Mouse (Mus musculus): ENCODE results near the gene Pde6b. TPM values are rescaled to one million over a fixed set of nuclear protein-coding genes. Genes with fewer than 3 reads are reported as not detected.

Pde6b gene
- total and polyA plus RNA-seq, 3 experiments, result 0.49 TPM; not detected in 2

GRCm38 (mm10) chr5:108357862-108358261, 30.3 kb upstream of the Pde6b start:
- no peaks in the 10 kb centered on the region for H3K4me1 ChIP-seq (ENCODE audit: insufficient read depth, low read depth, low read length)
- TF ChIP-seq GATA1 (IDR thresholded peaks at IDR 0.05; ENCODE audit: borderline replicate concordance, low read length), result no peak
- TF ChIP-seq CTCF (IDR thresholded peaks at IDR 0.05; ENCODE audit: low read depth, low read length), result no peak
- no peak for TF ChIP-seq POLR2AphosphoS5 (IDR thresholded peaks at IDR 0.05; ENCODE audit: insufficient replicate concordance, low read depth, low read length)
- TF ChIP-seq GATA2 (IDR thresholded peaks at IDR 0.05; ENCODE audit: borderline replicate concordance, low read depth, low read length), result no peak
- no peak for TF ChIP-seq TAL1 (conservative IDR thresholded peaks at IDR 0.05; ENCODE audit: low read depth, low read length)
- DNase-seq (ENCODE audit: low spot score), result no peak
- no peaks in the 10 kb centered on the region; the same call in 1 of the 2 replicates for H3K9me3 ChIP-seq (replicated peaks)
- no peaks in the 10 kb centered on the region for H3K27me3 ChIP-seq (ENCODE audit: insufficient read depth, low read length)
- no peak overlapping the region for H3K4me3 ChIP-seq (ENCODE audit: low read depth, low read length)
- ATAC-seq (ENCODE audit: extremely low read depth, insufficient number of reproducible peaks, low FRiP score, poor library complexity, severe bottlenecking), result no peak
- H3K36me3 ChIP-seq (replicated peaks), result no peaks in the 10 kb centered on the region

GRCm38 (mm10) chr5:108359491-108359890, 28.7 kb upstream of the Pde6b start:
- ATAC-seq (ENCODE audit: extremely low read depth, insufficient number of reproducible peaks, low FRiP score, poor library complexity, severe bottlenecking) (no peak), DNase-seq (ENCODE audit: low spot score) (no peak)
- Histone ChIP-seq H3K4me3 (ENCODE audit: low read depth, low read length) (no peak overlapping the region), H3K36me3 (replicated peaks) (no peaks in the 10 kb centered on the region), H3K9me3 (replicated peaks) (no peaks in the 10 kb centered on the region; the same call in 1 of the 2 replicates), H3K4me1 (ENCODE audit: insufficient read depth, low read depth, low read length) (no peaks in the 10 kb centered on the region), H3K27me3 (ENCODE audit: insufficient read depth, low read length) (0 out of 2 replicates have a peak, but pooled peaks cover 4% of the 10 kb centered on the region)
- TF ChIP-seq GATA1 (IDR thresholded peaks at IDR 0.05; ENCODE audit: borderline replicate concordance, low read length) (no peak), TAL1 (conservative IDR thresholded peaks at IDR 0.05; ENCODE audit: low read depth, low read length) (no peak), CTCF (IDR thresholded peaks at IDR 0.05; ENCODE audit: low read depth, low read length) (no peak), POLR2AphosphoS5 (IDR thresholded peaks at IDR 0.05; ENCODE audit: insufficient replicate concordance, low read depth, low read length) (no peak), GATA2 (IDR thresholded peaks at IDR 0.05; ENCODE audit: borderline replicate concordance, low read depth, low read length) (no peak)

DNA sequence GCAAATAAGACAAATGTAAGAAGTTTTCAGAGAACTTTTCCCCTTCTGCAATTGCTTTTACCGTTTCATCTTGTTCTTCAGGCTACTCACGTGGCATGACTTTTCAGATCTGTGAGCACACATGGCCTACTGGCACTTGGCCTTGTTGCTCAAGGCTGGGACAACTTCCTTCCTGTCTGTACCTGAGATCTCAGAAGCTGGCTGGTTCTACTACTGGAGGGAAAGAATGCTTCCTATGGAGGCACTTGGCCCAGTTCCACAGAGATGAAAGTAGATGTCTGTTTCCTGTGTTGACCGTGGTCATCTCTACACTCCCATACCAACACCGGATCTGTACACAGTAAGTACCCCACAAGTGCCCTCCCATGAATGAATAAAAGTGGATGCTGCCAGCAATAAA, 28.0 kb upstream of the Pde6b start:
- Histone ChIP-seq H3K4me3 (ENCODE audit: low read depth, low read length) (no peak overlapping the region), H3K9me3 (replicated peaks) (no peaks in the 10 kb centered on the region; the same call in 1 of the 2 replicates), H3K4me1 (ENCODE audit: insufficient read depth, low read depth, low read length) (no peaks in the 10 kb centered on the region), H3K36me3 (replicated peaks) (no peaks in the 10 kb centered on the region), H3K27me3 (ENCODE audit: insufficient read depth, low read length) (peaks cover 8% of the 10 kb centered on the region; the same call in 1 of the 2 replicates)
- TF ChIP-seq TAL1 (conservative IDR thresholded peaks at IDR 0.05; ENCODE audit: low read depth, low read length), result no peak
- TF ChIP-seq GATA2 (IDR thresholded peaks at IDR 0.05; ENCODE audit: borderline replicate concordance, low read depth, low read length), result no peak
- TF ChIP-seq CTCF (IDR thresholded peaks at IDR 0.05; ENCODE audit: low read depth, low read length), result no peak
- TF ChIP-seq GATA1 (IDR thresholded peaks at IDR 0.05; ENCODE audit: borderline replicate concordance, low read length), result no peak
- TF ChIP-seq POLR2AphosphoS5 (IDR thresholded peaks at IDR 0.05; ENCODE audit: insufficient replicate concordance, low read depth, low read length), result no peak
- no peak for DNase-seq (ENCODE audit: low spot score)
- ATAC-seq (ENCODE audit: extremely low read depth, insufficient number of reproducible peaks, low FRiP score, poor library complexity, severe bottlenecking), result no peak

DNA sequence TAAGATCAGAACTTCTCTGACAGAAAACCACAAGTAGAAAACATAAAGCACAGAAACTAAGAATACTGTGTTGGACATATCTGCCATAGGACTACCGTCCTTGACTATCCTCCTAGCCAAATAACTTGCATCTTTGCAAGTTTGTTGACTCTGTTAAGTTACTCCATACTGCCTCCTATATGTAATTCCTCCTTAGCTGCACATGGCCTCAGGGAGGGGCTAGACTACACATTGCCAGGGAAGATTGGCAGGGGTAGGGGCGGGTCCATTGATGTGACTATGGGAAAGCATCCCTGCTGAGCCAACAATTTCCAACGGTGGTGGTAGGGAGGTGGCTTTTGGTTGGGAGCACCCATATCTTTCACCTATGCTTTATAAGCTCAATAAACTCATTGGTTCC, 25.9 kb upstream of the Pde6b start:
- no peak for DNase-seq (ENCODE audit: low spot score)
- Histone ChIP-seq H3K27me3 (ENCODE audit: insufficient read depth, low read length) (peaks cover 18% of the 10 kb centered on the region; the same call in 1 of the 2 replicates), H3K4me3 (ENCODE audit: low read depth, low read length) (no peak overlapping the region), H3K36me3 (replicated peaks) (no peaks in the 10 kb centered on the region), H3K4me1 (ENCODE audit: insufficient read depth, low read depth, low read length) (no peaks in the 10 kb centered on the region), H3K9me3 (replicated peaks) (peaks cover 11% of the 10 kb centered on the region)
- TF ChIP-seq GATA2 (IDR thresholded peaks at IDR 0.05; ENCODE audit: borderline replicate concordance, low read depth, low read length) (no peak), TAL1 (conservative IDR thresholded peaks at IDR 0.05; ENCODE audit: low read depth, low read length) (no peak), POLR2AphosphoS5 (IDR thresholded peaks at IDR 0.05; ENCODE audit: insufficient replicate concordance, low read depth, low read length) (no peak), GATA1 (IDR thresholded peaks at IDR 0.05; ENCODE audit: borderline replicate concordance, low read length) (no peak), CTCF (IDR thresholded peaks at IDR 0.05; ENCODE audit: low read depth, low read length) (no peak)
- ATAC-seq (ENCODE audit: extremely low read depth, insufficient number of reproducible peaks, low FRiP score, poor library complexity, severe bottlenecking), result no peak

- TF ChIP-seq POLR2AphosphoS5 (IDR thresholded peaks at IDR 0.05; ENCODE audit: insufficient replicate concordance, low read depth, low read length) (no peak), CTCF (IDR thresholded peaks at IDR 0.05; ENCODE audit: low read depth, low read length) (no peak), GATA2 (IDR thresholded peaks at IDR 0.05; ENCODE audit: borderline replicate concordance, low read depth, low read length) (no peak), TAL1 (conservative IDR thresholded peaks at IDR 0.05; ENCODE audit: low read depth, low read length) (no peak), GATA1 (IDR thresholded peaks at IDR 0.05; ENCODE audit: borderline replicate concordance, low read length) (no peak)
- peaks cover 7% of the 10 kb centered on the region for H3K4me1 ChIP-seq (ENCODE audit: insufficient read depth, low read depth, low read length)
- peak overlapping the region; percentile 28; the same call in 1 of the 2 replicates for H3K4me3 ChIP-seq (ENCODE audit: low read depth, low read length)
- DNase-seq (ENCODE audit: low spot score) (no peak), ATAC-seq (ENCODE audit: extremely low read depth, insufficient number of reproducible peaks, low FRiP score, poor library complexity, severe bottlenecking) (no peak)
- H3K27me3 ChIP-seq (ENCODE audit: insufficient read depth, low read length), result peaks cover 46% of the 10 kb centered on the region
- peaks cover 25% of the 10 kb centered on the region for H3K9me3 ChIP-seq (replicated peaks)
- H3K36me3 ChIP-seq (replicated peaks), result no peaks in the 10 kb centered on the region
Measured at GRCm38 (mm10) chr5:108366328-108366983, 21.7 kb upstream of the Pde6b start.

DNA sequence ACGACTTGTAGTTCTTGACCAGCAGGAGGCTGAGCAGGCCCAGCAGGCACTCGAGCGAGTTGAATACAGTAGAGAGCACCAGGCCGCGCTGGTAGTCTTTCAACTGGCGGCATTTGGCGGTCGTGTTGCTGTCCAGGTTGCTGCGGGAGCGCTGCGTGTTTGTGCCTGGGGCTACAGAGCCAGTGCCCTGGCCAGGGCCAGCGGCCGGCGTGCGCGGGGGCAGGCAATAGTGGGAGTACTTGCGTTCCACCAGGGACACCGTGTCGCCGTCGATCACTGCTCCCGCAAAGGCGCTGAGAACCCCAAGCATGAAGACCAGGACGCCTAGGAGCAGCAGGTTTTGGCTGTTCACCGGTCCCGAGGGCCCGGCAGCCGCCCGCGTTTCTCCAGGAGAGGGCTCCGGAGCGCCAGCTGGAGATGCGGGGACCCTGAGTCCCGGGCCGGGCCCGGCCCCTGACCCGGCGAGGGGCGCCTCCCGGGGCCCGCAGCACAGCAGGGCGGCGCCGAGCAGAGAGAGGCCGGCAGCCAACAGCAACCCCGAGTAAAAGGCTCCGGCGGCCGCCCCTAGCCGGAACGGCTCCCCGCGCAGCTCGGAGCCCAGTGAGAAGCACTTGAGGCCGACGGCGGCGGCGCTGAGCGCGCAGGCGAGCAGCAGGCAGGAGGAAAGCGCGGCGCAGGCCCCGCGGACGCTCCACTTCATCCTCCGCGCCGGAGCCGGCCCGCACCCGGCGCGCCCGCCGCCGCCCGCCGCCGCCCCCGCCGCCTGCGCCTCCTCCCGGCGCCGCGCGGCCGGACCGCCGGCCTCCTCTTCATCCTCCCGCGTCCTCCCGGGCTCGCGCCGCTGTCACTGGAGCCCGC, 21.0 kb upstream of the Pde6b start:
- ATAC-seq (ENCODE audit: extremely low read depth, insufficient number of reproducible peaks, low FRiP score, poor library complexity, severe bottlenecking) (no peak), DNase-seq (ENCODE audit: low spot score) (no peak)
- Histone ChIP-seq H3K36me3 (replicated peaks) (no peaks in the 10 kb centered on the region), H3K4me3 (ENCODE audit: low read depth, low read length) (no peak overlapping the region; the same call in 1 of the 2 replicates), H3K9me3 (replicated peaks) (peaks cover 25% of the 10 kb centered on the region), H3K27me3 (ENCODE audit: insufficient read depth, low read length) (peaks cover 46% of the 10 kb centered on the region), H3K4me1 (ENCODE audit: insufficient read depth, low read depth, low read length) (peaks cover 7% of the 10 kb centered on the region)
- TF ChIP-seq TAL1 (conservative IDR thresholded peaks at IDR 0.05; ENCODE audit: low read depth, low read length) (no peak), GATA2 (IDR thresholded peaks at IDR 0.05; ENCODE audit: borderline replicate concordance, low read depth, low read length) (no peak), GATA1 (IDR thresholded peaks at IDR 0.05; ENCODE audit: borderline replicate concordance, low read length) (no peak)

Measured in G1E (cell line).